8 mouse cellular contexts compared by ENCODE assay signal in genomic region chr2:30106364-30106763, GRCm38 (mm10). TPM values are rescaled to one million over a fixed set of nuclear protein-coding genes. Genes with fewer than 3 reads are reported as not detected.
DNase-seq lines count a peak whose midpoint lies in the region; ATAC-seq and TF ChIP-seq lines count a peak whose summit lies in the region.

No protein-coding gene starts in this region.

- DNase-seq in cerebellum, postnatal 14 days = peak; percentile 73 to 77
- DNase-seq in cerebellum, adult 9-11 months = no peak
- no peak for DNase-seq in left cerebral cortex, adult 2 months (ENCODE audit: extremely low spot score in 1 of 2, low spot score in 2 of 2)
- no peak for DNase-seq in left cerebral cortex, postnatal 10 days (ENCODE audit: extremely low spot score in 1 of 2, low spot score in 2 of 2)
- DNase-seq in NIH3T3 (ENCODE audit: low read depth) = peak; percentile 79
- DNase-seq in lung, embryonic 14.5 days = peak; percentile 73
- DNase-seq in thymus, adult 2 months = peak; percentile 70

- H3K27ac ChIP-seq in left cerebral cortex, adult 2 months = no peak overlapping the region
- no peak overlapping the region for H3K27ac ChIP-seq in embryonic fibroblast, embryonic 13.5 days (ENCODE audit: insufficient read depth, low read length)
- no peak overlapping the region for H3K27ac ChIP-seq in lung, embryonic 14.5 days (ENCODE audit: low read depth)
- H3K27ac ChIP-seq in thymus, adult 2 months (ENCODE audit: control insufficient read depth, insufficient read depth, low read length) = no peak overlapping the region

- no peak overlapping the region for H3K4me3 ChIP-seq in left cerebral cortex, adult 2 months
- H3K4me3 ChIP-seq in embryonic fibroblast, embryonic 13.5 days (ENCODE audit: insufficient read depth, low read length) = no peak overlapping the region
- H3K4me3 ChIP-seq in lung, embryonic 14.5 days (ENCODE audit: low read depth, low read length) = no peak overlapping the region
- H3K4me3 ChIP-seq in thymus, adult 2 months (ENCODE audit: control insufficient read depth, insufficient read depth, low read length) = no peak overlapping the region

- no peaks in the 10 kb centered on the region for H3K27me3 ChIP-seq in lung, embryonic 14.5 days (ENCODE audit: insufficient read depth, low read length)
- H3K27me3 ChIP-seq in thymus, adult 2 months (ENCODE audit: control insufficient read depth, insufficient read depth, low read length) = no peaks in the 10 kb centered on the region

- peaks cover 61% of the 10 kb centered on the region for H3K36me3 ChIP-seq in lung, embryonic 14.5 days (ENCODE audit: insufficient read depth)
- peaks cover 28% of the 10 kb centered on the region for H3K36me3 ChIP-seq in thymus, adult 2 months (ENCODE audit: control insufficient read depth, insufficient read depth, low read length)

- ATAC-seq in lung, embryonic 14.5 days (ENCODE audit: insufficient read depth) = no peak

- H3K9me3 ChIP-seq in lung, embryonic 14.5 days (ENCODE audit: low read depth, low read length) = no peaks in the 10 kb centered on the region

- intact Hi-C loops in left cerebral cortex, adult 2 months (cut with DNase I) = no loop called here
- intact Hi-C loops in left cerebral cortex, postnatal 10 days (cut with DNase I) = no loop called here

- no peak for TF ChIP-seq POLR2A in embryonic fibroblast, embryonic 13.5 days (IDR thresholded peaks at IDR 0.05; ENCODE audit: low read depth, low read length)
- no peak for TF ChIP-seq POLR2A in thymus, adult 2 months (IDR thresholded peaks at IDR 0.05; ENCODE audit: control insufficient read depth, extremely low read depth, insufficient read depth, low read length, poor library complexity)

- H3K4me2 ChIP-seq in lung, embryonic 14.5 days = no peak overlapping the region

- no peaks in the 10 kb centered on the region for H3K4me1 ChIP-seq in embryonic fibroblast, embryonic 13.5 days (ENCODE audit: control insufficient read depth, insufficient read depth, low read length)
- H3K4me1 ChIP-seq in lung, embryonic 14.5 days (ENCODE audit: insufficient read depth) = no peaks in the 10 kb centered on the region
- H3K4me1 ChIP-seq in thymus, adult 2 months (replicated peaks; ENCODE audit: control insufficient read depth, insufficient read depth, low read length) = no peaks in the 10 kb centered on the region

- no peak overlapping the region for H3K9ac ChIP-seq in lung, embryonic 14.5 days

- peak; percentile 67 for TF ChIP-seq CTCF in left cerebral cortex, adult 2 months (IDR thresholded peaks at IDR 0.05)
- peak; percentile 86; the same call in 1 of the 2 replicates for TF ChIP-seq CTCF in embryonic fibroblast, embryonic 13.5 days (IDR thresholded peaks at IDR 0.05; ENCODE audit: borderline replicate concordance, insufficient read depth, low read length)
- TF ChIP-seq CTCF in lung, embryonic 14.5 days (IDR thresholded peaks at IDR 0.05; ENCODE audit: low read depth) = peak; percentile 80
- TF ChIP-seq CTCF in thymus, adult 2 months (IDR thresholded peaks at IDR 0.05; ENCODE audit: borderline replicate concordance, control insufficient read depth, extremely low read depth, insufficient read depth, low read length, poor library complexity) = no peak

RNA-seq across cellular contexts. Expression of gene Zdhhc12, which starts 12.9 kb away (rescaled TPM):
- total RNA-seq in left cerebral cortex, adult 2 months (2021) = 1 to 10 TPM; 5.4 to 7.0 TPM
- total RNA-seq in left cerebral cortex, postnatal 10 days (2021) = 10 to 100 TPM; 16.8 to 20.8 TPM
- polyA plus RNA-seq in embryonic fibroblast, embryonic 13.5 days (2011; ENCODE audit: insufficient read length, low read depth, missing spikeins) = 26.8 and 30.5 TPM in 2 replicates
- polyA plus RNA-seq in lung, embryonic 14.5 days (2014; fragmentation: Nextera tagmentation; extraction: Ambion mirVana) = 28.5 and 31.5 TPM in 2 replicates
- 146 and 160 TPM in 2 replicates for polyA plus RNA-seq in thymus, adult 2 months (2012; rRNA removed)

RNA-seq across cellular contexts. Expression of gene Zer1, which starts 18.0 kb away (rescaled TPM):
- 100 to 1,000 TPM; 163 to 171 TPM for total RNA-seq in left cerebral cortex, adult 2 months (2021)
- 100 to 1,000 TPM; 110 to 116 TPM for total RNA-seq in left cerebral cortex, postnatal 10 days (2021)
- 15.2 and 21.4 TPM in 2 replicates for polyA plus RNA-seq in embryonic fibroblast, embryonic 13.5 days (2011; ENCODE audit: insufficient read length, low read depth, missing spikeins)
- 8.8 and 8.9 TPM in 2 replicates for polyA plus RNA-seq in lung, embryonic 14.5 days (2014; fragmentation: Nextera tagmentation; extraction: Ambion mirVana)
- 140 and 153 TPM in 2 replicates for polyA plus RNA-seq in thymus, adult 2 months (2012; rRNA removed)

RNA-seq across cellular contexts. Expression of gene Tbc1d13, which starts 27.2 kb away (rescaled TPM):
- 10 to 100 TPM; 49.6 to 53.3 TPM for total RNA-seq in left cerebral cortex, adult 2 months (2021)
- total RNA-seq in left cerebral cortex, postnatal 10 days (2021) = 10 to 100 TPM; 60.4 to 71.5 TPM
- polyA plus RNA-seq in embryonic fibroblast, embryonic 13.5 days (2011; ENCODE audit: insufficient read length, low read depth, missing spikeins) = 39.8 and 41.0 TPM in 2 replicates
- 10.9 and 12.3 TPM in 2 replicates for polyA plus RNA-seq in lung, embryonic 14.5 days (2014; fragmentation: Nextera tagmentation; extraction: Ambion mirVana)
- polyA plus RNA-seq in thymus, adult 2 months (2012; rRNA removed) = 92.3 and 92.9 TPM in 2 replicates

RNA-seq across cellular contexts. Expression of gene Pkn3, which starts 28.9 kb away (rescaled TPM):
- total RNA-seq in left cerebral cortex, adult 2 months (2021) = 1 to 10 TPM; 2.9 to 3.6 TPM
- total RNA-seq in left cerebral cortex, postnatal 10 days (2021) = 1 to 10 TPM; 1.6 TPM
- polyA plus RNA-seq in embryonic fibroblast, embryonic 13.5 days (2011; ENCODE audit: insufficient read length, low read depth, missing spikeins) = 6.5 and 8.2 TPM in 2 replicates
- 9.5 and 11.7 TPM in 2 replicates for polyA plus RNA-seq in lung, embryonic 14.5 days (2014; fragmentation: Nextera tagmentation; extraction: Ambion mirVana)
- 8.0 and 8.8 TPM in 2 replicates for polyA plus RNA-seq in thymus, adult 2 months (2012; rRNA removed)

RNA-seq across cellular contexts. Expression of gene Set, which starts 49.2 kb away (rescaled TPM):
- 100 to 1,000 TPM; 191 to 192 TPM for total RNA-seq in left cerebral cortex, adult 2 months (2021)
- total RNA-seq in left cerebral cortex, postnatal 10 days (2021) = 100 to 1,000 TPM; 219 to 220 TPM
- 457 and 582 TPM in 2 replicates for polyA plus RNA-seq in embryonic fibroblast, embryonic 13.5 days (2011; ENCODE audit: insufficient read length, low read depth, missing spikeins)
- polyA plus RNA-seq in lung, embryonic 14.5 days (2014; fragmentation: Nextera tagmentation; extraction: Ambion mirVana) = 564 and 591 TPM in 2 replicates
- 71.7 and 103 TPM in 2 replicates for polyA plus RNA-seq in thymus, adult 2 months (2012; rRNA removed)

Comparison
In these comparisons a context has a peak if more than half of its experiments do, and no peak if none do; other contexts are left out.
1. DNase-seq: peak in cerebellum, postnatal 14 days (2 of 2), NIH3T3 (single experiment), lung, embryonic 14.5 days (single experiment) and thymus, adult 2 months (single experiment); none in cerebellum, adult 9-11 months (single experiment), left cerebral cortex, adult 2 months (0 of 2) and left cerebral cortex, postnatal 10 days (0 of 2).